Mouse (Mus musculus) stomach, embryonic 14.5 days (tissue): ENCODE results near the gene Arhgef28. TPM values are rescaled to one million over a fixed set of nuclear protein-coding genes. Genes with fewer than 3 reads are reported as not detected.

Experiments
- ATAC-seq: fragments of 200-750 bp; cut with Nextera tagmentation; 2 replicates; pipeline ENCODE4 v1.8.0; 2017; ENCODE audit warnings: low read depth, moderate TSS enrichment; ENCODE audit not compliant: insufficient number of reproducible peaks, insufficient read depth, low FRiP score
- H3K27ac ChIP-seq: fragments of 300-500 bp; sonication (generic); 2 replicates; pipeline ENCODE4 v1.5.1; 2014; ENCODE audit warnings: mild to moderate bottlenecking, low read length, moderate library complexity, mixed read lengths
- H3K27me3 ChIP-seq: fragments of 300-500 bp; sonication (generic); 2 replicates; pipeline ENCODE4 v1.6.1; 2014; ENCODE audit warnings: low read length, control low read depth, mixed read lengths; ENCODE audit not compliant: control insufficient read depth, insufficient read depth
- H3K36me3 ChIP-seq: fragments of 300-500 bp; sonication (generic); 2 replicates; pipeline ENCODE4 v1.6.1; 2014; ENCODE audit warnings: mild to moderate bottlenecking, control low read depth, low read length, moderate library complexity, mixed read lengths; ENCODE audit not compliant: control insufficient read depth, insufficient read depth
- H3K4me1 ChIP-seq: fragments of 300-500 bp; sonication (generic); 2 replicates; pipeline ENCODE4 v1.6.1; 2014; ENCODE audit warnings: low read length, control low read depth, mixed read lengths; ENCODE audit not compliant: control insufficient read depth, insufficient read depth
- H3K4me2 ChIP-seq: fragments of 300-500 bp; sonication (generic); replicated peaks from 2 replicates; pipeline ENCODE4 v1.6.1; 2014; ENCODE audit warnings: low read depth, low read length, control low read depth
- H3K4me3 ChIP-seq: fragments of 300-500 bp; sonication (generic); 2 replicates; pipeline ENCODE4 v1.5.1; 2014; ENCODE audit warnings: low read depth, low read length, control low read depth
- H3K9ac ChIP-seq: fragments of 300-500 bp; sonication (generic); replicated peaks from 2 replicates; pipeline ENCODE4 v1.6.1; 2014; ENCODE audit warnings: low read depth, mild to moderate bottlenecking, control low read depth, low read length, moderate library complexity, mixed read lengths
- H3K9me3 ChIP-seq: fragments of 300-500 bp; sonication (generic); 2 replicates; pipeline ENCODE4 v1.6.1; 2016; ENCODE audit warnings: low read depth, low read length, control low read depth; ENCODE audit not compliant: control insufficient read depth
- WGBS: fragments of 180-500 bp; shearing (Covaris S2); extraction: QIAGEN DNeasy Blood & Tissue Kit; methylation state at CpG from one replicate; pipeline ENCODE4 v1.1.7; 2014; 5-methylcytosine and 5-hydroxymethylcytosine counted together
- polyA plus RNA-seq: library from polyadenylated mRNA; unstranded; fragments of >200 nt; fragmentation: Nextera tagmentation; extraction: Ambion mirVana; gene quantifications from 2 replicates; pipeline ENCODE4 v1.2.1, GENCODE M21; 2014

Arhgef28 gene
- polyA plus RNA-seq, 1 experiment from 2014 or later, result 28.4 TPM

- Histone ChIP-seq H3K9me3 (no peaks in the 10 kb centered on the region), H3K9ac (no peak overlapping the region), H3K4me3 (no peak overlapping the region), H3K36me3 (no peaks in the 10 kb centered on the region), H3K27ac (no peak overlapping the region), H3K4me2 (no peak overlapping the region), H3K4me1 (0 out of 2 replicates have a peak, but pooled peaks cover 6% of the 10 kb centered on the region), H3K27me3 (no peaks in the 10 kb centered on the region)
- ATAC-seq, result no peak
- WGBS, result 90% methylated on average over 10 of the region's 10 CpGs
Measured at GRCm38 (mm10) chr13:98008588-98008987, 197.7 kb downstream of the Arhgef28 start.

DNA sequence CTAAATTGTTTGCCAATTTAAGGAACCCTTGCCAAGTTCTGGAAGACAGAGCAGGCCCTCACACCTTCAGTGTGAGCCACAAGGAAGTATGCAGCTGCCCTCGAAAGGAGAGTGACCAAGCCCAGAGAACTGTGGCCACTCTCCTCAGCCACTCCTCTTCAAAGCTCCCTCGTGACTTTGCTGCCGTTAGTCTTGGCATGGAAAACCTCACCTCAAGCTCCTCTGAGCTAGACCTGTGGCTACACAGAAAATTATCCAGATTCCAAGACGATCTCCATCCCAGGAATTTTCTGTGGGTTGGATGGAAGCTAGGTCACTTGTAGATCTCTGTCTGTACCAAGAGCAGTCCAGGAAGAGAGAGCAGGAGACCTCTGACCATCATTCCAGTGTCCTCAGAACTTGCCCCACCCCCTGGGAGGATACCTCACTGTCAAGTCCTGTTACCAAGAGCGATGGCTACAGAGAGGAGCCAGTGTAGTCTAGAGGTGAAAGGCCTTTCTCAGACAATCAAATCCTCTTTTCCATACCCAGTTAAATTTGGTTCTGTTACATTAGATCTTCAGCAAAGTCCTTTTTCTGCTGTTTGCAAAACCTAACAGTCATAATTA is 200.5 kb downstream of the Arhgef28 start:
- 77% methylated on average over 5 of the region's 5 CpGs for WGBS

GRCm38 (mm10) chr13:98004647-98005414 is 201.4 kb downstream of the Arhgef28 start:
- H3K9me3 ChIP-seq, result no peaks in the 10 kb centered on the region
- no peaks in the 10 kb centered on the region for H3K27me3 ChIP-seq
- no peak overlapping the region for H3K27ac ChIP-seq
- H3K36me3 ChIP-seq, result no peaks in the 10 kb centered on the region
- no peak overlapping the region for H3K4me2 ChIP-seq
- no peak overlapping the region for H3K4me3 ChIP-seq
- WGBS, result 40% methylated on average over 2 of the region's 2 CpGs
- peaks cover 16% of the 10 kb centered on the region for H3K4me1 ChIP-seq
- no peak for ATAC-seq
- H3K9ac ChIP-seq, result no peak overlapping the region

More for the DNA sequence above, 200.5 kb downstream of the Arhgef28 start:
- Histone ChIP-seq H3K27me3 (no peaks in the 10 kb centered on the region), H3K9me3 (no peaks in the 10 kb centered on the region), H3K27ac (no peak overlapping the region), H3K9ac (no peak overlapping the region), H3K4me2 (no peak overlapping the region), H3K4me1 (peaks cover 16% of the 10 kb centered on the region), H3K4me3 (no peak overlapping the region), H3K36me3 (no peaks in the 10 kb centered on the region)
- no peak for ATAC-seq

DNA sequence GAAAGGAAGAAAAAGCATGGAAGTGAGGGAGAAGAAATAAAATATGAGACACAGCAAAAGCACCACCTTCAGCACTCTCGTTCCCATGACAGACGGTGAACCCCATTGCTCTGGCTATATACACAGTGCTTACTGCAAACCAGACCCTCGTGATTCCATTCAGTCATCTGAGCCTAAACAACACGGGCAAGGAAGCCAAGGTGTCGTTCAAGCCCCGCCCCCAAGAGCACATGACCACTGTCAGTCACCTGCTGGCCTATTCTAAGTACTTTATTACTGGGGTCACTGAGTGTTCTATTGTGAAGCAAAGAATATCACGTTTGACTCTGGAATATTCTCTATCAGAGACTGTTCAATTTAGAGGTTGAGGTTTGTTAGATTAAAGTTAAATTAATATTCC is 202.5 kb downstream of the Arhgef28 start:
- Histone ChIP-seq H3K4me1 (peaks cover 20% of the 10 kb centered on the region), H3K9ac (no peak overlapping the region), H3K9me3 (no peaks in the 10 kb centered on the region), H3K4me2 (no peak overlapping the region), H3K4me3 (no peak overlapping the region), H3K27me3 (no peaks in the 10 kb centered on the region), H3K36me3 (no peaks in the 10 kb centered on the region), H3K27ac (no peak overlapping the region)
- ATAC-seq, result no peak
- 39% methylated on average over 7 of the region's 7 CpGs for WGBS

DNA sequence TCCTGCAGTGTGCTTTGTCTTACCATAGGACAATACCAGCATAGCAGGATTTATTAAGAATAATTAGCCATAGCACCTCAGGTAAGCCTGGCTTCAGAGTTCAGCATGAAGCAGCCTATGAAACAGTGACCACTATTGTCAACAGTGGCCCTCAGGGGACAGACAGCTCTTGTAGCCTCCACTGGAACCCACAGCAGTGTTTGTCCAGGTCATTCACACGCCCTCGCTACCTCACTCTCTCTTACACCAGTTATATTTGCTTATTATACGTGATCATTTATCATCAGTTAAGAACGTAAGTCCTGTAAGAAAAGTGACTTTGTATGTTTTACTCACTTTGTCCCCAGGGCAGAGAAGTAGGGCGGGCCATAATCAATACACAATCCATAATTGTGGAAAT is 203.6 kb downstream of the Arhgef28 start:
- no peaks in the 10 kb centered on the region for H3K9me3 ChIP-seq
- no peak overlapping the region for H3K4me2 ChIP-seq
- no peaks in the 10 kb centered on the region for H3K36me3 ChIP-seq
- H3K9ac ChIP-seq, result no peak overlapping the region
- peaks cover 20% of the 10 kb centered on the region for H3K4me1 ChIP-seq
- no peak overlapping the region for H3K27ac ChIP-seq
- no peak overlapping the region for H3K4me3 ChIP-seq
- no peaks in the 10 kb centered on the region for H3K27me3 ChIP-seq
- WGBS, result 70% methylated on average over 5 of the region's 5 CpGs
- ATAC-seq, result no peak

GRCm38 (mm10) chr13:98002121-98002520 is 204.1 kb downstream of the Arhgef28 start:
- Histone ChIP-seq H3K27ac (peak overlapping the region; percentile 61; the same call in 1 of the 2 replicates), H3K9ac (no peak overlapping the region), H3K4me2 (no peak overlapping the region), H3K4me1 (peaks cover 20% of the 10 kb centered on the region), H3K4me3 (no peak overlapping the region), H3K9me3 (no peaks in the 10 kb centered on the region), H3K36me3 (no peaks in the 10 kb centered on the region), H3K27me3 (no peaks in the 10 kb centered on the region)
- no peak for ATAC-seq
- WGBS, result 3% methylated on average over 2 of the region's 2 CpGs

DNA sequence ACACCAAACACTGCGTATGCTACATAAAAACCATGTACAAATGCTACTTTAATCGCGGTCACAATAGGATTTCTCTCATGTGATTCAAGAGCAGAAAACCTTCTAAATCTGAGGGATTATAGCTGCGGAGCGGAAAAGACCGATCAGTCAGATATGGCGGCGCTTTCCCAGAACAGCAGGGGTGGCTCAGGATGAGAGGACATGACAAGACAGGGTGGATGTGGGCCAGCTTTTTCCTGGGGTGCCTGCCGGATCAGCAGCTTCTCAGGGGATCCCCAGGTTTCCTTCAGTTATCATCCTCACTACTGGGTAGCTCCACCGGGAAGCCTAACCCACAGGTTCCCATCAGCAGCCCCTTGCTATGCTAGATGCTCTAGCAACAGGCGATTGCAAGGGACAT is 204.5 kb downstream of the Arhgef28 start:
- no peak overlapping the region for H3K9ac ChIP-seq
- WGBS, result 54% methylated on average over 11 of the region's 11 CpGs
- no peaks in the 10 kb centered on the region for H3K36me3 ChIP-seq
- H3K27me3 ChIP-seq, result no peaks in the 10 kb centered on the region
- H3K4me1 ChIP-seq, result peaks cover 20% of the 10 kb centered on the region
- ATAC-seq, result no peak
- H3K27ac ChIP-seq, result peak overlapping the region; percentile 61; the same call in 1 of the 2 replicates
- no peak overlapping the region for H3K4me2 ChIP-seq
- H3K4me3 ChIP-seq, result no peak overlapping the region
- H3K9me3 ChIP-seq, result no peaks in the 10 kb centered on the region

DNA sequence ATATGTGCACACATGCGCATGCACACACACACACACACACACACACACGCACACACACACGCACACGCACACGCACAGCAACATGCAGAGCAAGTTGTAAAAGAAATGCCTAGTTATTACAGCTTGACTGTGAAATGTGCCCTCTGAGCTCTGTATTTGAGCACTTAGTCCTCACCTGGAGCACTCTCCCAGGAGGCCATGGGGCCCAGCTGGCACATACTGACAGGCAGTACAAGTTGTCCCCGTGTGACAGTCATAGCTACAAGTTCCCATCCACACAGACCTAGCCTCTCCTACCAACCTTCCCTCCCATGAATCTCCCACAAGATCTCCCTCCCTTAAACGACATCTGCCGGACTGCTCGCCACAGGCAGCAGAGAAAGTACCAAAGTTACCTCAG is 205.4 kb downstream of the Arhgef28 start:
- H3K4me2 ChIP-seq, result no peak overlapping the region
- no peak for ATAC-seq
- no peak overlapping the region for H3K9ac ChIP-seq
- H3K4me3 ChIP-seq, result no peak overlapping the region
- no peak overlapping the region for H3K27ac ChIP-seq
- no peaks in the 10 kb centered on the region for H3K36me3 ChIP-seq
- H3K9me3 ChIP-seq, result no peaks in the 10 kb centered on the region
- H3K4me1 ChIP-seq, result peaks cover 20% of the 10 kb centered on the region
- no peaks in the 10 kb centered on the region for H3K27me3 ChIP-seq
- WGBS, result 87% methylated on average over 9 of the region's 9 CpGs
